Mouse (Mus musculus) heart, adult 2 months (tissue): ENCODE measurements around the gene Lrit2.

ENCODE experiments used
- CTCF ChIP-seq: fragments of 200-600 bp; IDR thresholded peaks from 2 replicates; pipeline ENCODE4 v1.8.1; 2022; ENCODE audit warnings: antibody characterized with exemption, mild to moderate bottlenecking, moderate library complexity
- EP300 ChIP-seq: fragments of 200-500 bp; IDR thresholded peaks from 2 replicates; pipeline ENCODE4 v1.6.1; 2011; ENCODE audit warnings: low read depth, low read length, control low read depth; ENCODE audit not compliant: insufficient read depth
- POLR2A ChIP-seq: fragments of 200-500 bp; IDR thresholded peaks from 2 replicates; pipeline ENCODE4 v1.6.1; 2011; ENCODE audit warnings: mild to moderate bottlenecking, low read depth, low read length, control low read depth; ENCODE audit not compliant: insufficient read depth

DNA sequence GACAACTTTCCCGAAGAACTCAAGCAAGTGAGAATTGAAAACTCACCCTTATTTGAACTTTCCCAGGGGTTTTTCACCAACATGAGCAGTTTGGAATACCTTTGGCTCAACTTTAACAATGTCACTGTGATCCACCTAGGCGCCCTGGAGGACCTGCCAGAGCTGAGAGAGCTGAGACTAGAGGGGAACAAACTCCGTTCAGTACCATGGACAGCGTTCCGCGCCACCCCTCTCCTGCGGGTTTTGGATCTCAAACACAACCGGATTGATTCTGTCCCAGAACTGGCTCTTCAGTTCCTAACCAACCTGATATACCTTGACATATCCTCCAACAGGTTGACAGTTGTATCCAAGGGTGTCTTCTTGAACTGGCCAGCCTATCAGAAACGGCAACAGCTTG is 787 bp downstream of the Lrit2 start:
- TF ChIP-seq CTCF (no peak), POLR2A (no peak), EP300 (no peak)
